Mouse (Mus musculus) bone marrow, adult 2 months (tissue): ENCODE results near the gene Itgb4. TPM values are rescaled to one million over a fixed set of nuclear protein-coding genes. Genes with fewer than 3 reads are reported as not detected.

Experiments used
- H3K27ac ChIP-seq: fragments of 200-500 bp; 2 replicates; pipeline ENCODE4 v1.5.1; 2012; ENCODE audit warnings: low read depth, mild to moderate bottlenecking, control low read depth, inconsistent platforms, low read length; ENCODE audit not compliant: control insufficient read depth, poor library complexity, insufficient read depth
- H3K4me1 ChIP-seq: fragments of 200-500 bp; 2 replicates; pipeline ENCODE4 v1.6.1; 2011; ENCODE audit warnings: low read length; ENCODE audit not compliant: control insufficient read depth, insufficient read depth
- H3K4me3 ChIP-seq: fragments of 200-500 bp; replicated peaks from 2 replicates; pipeline ENCODE3; 2011; ENCODE audit warnings: mild to moderate bottlenecking, low read depth, low read length, control low read depth; ENCODE audit not compliant: control insufficient read depth
- CTCF ChIP-seq: fragments of 200-500 bp; IDR thresholded peaks from 2 replicates; pipeline ENCODE4 v1.5.1; 2011; ENCODE audit warnings: low read length, control low read depth; ENCODE audit not compliant: control insufficient read depth, insufficient read depth
- POLR2A ChIP-seq: fragments of 200-500 bp; IDR thresholded peaks from 2 replicates; pipeline ENCODE4 v1.6.1; 2011; ENCODE audit warnings: low read depth, mild to moderate bottlenecking, control low read depth, low read length, borderline replicate concordance; ENCODE audit not compliant: control insufficient read depth
- WGBS: fragments of 180-500 bp; shearing (Covaris S2); methylation state at CpG from one replicate; pipeline ENCODE4 v1.1.7; 2018; 5-methylcytosine and 5-hydroxymethylcytosine counted together
- polyA plus RNA-seq: library from polyadenylated mRNA; stranded (reverse); fragments of >200 nt; gene quantifications from 2 replicates; pipeline ENCODE4 v1.2.4, GENCODE M21; 2011; ENCODE audit warnings: low replicate concordance; ENCODE audit not compliant: missing spikeins, insufficient read depth, insufficient read length

Gene Itgb4
- polyA plus RNA-seq, 1 experiment: 1.7 TPM

GRCm38 (mm10) chr11:116053510-116054229, 79.2 kb downstream of the Itgb4 start:
- TF ChIP-seq POLR2A (no peak), CTCF (no peak)
- Histone ChIP-seq H3K27ac (peak overlapping the region; percentile 14; the same call in 1 of the 2 replicates), H3K4me3 (no peak overlapping the region), H3K4me1 (peaks cover 3% of the 10 kb centered on the region; the same call in 1 of the 2 replicates)
- WGBS: 84% methylated on average over 9 of the region's 9 CpGs

- TF ChIP-seq CTCF: no peak
- TF ChIP-seq POLR2A: no peak
- Histone ChIP-seq H3K4me1 (peaks cover 3% of the 10 kb centered on the region; the same call in 1 of the 2 replicates), H3K4me3 (no peak overlapping the region), H3K27ac (no peak overlapping the region)
- WGBS: 66% methylated on average over 11 of the region's 11 CpGs
Observed at GRCm38 (mm10) chr11:116055873-116056272, 81.4 kb downstream of the Itgb4 start.

GRCm38 (mm10) chr11:116057237-116057881, 82.8 kb downstream of the Itgb4 start:
- Histone ChIP-seq H3K4me1 (peaks cover 3% of the 10 kb centered on the region; the same call in 1 of the 2 replicates), H3K27ac (peak overlapping the region; percentile 2; the same call in 1 of the 2 replicates), H3K4me3 (no peak overlapping the region)
- no peak for TF ChIP-seq CTCF
- no peak for TF ChIP-seq POLR2A
- WGBS: 78% methylated on average over 4 of the region's 4 CpGs

Other genes with a start within 250 kb of the Itgb4 start
- gene Tmem94, start 209.3 kb upstream of the Itgb4 start, polyA plus RNA-seq: 12.0 and 25.5 TPM in 2 replicates
- gene Caskin2, start 161.1 kb upstream of the Itgb4 start, polyA plus RNA-seq: 4.2 and 6.7 TPM in 2 replicates
- 10.3 and 11.6 TPM in 2 replicates for gene Tsen54, start 160.0 kb upstream of the Itgb4 start, polyA plus RNA-seq
- gene Llgl2, start 150.7 kb upstream of the Itgb4 start, polyA plus RNA-seq: 2.2 and 13.7 TPM in 2 replicates
- gene Myo15b, start 116.3 kb upstream of the Itgb4 start, polyA plus RNA-seq: 0.57 TPM in 1 of 2 replicates, not detected in the other
- 44.8 and 74.9 TPM in 2 replicates for gene Smim5, start 74.7 kb upstream of the Itgb4 start, polyA plus RNA-seq
- gene Smim6, start 62.7 kb upstream of the Itgb4 start, polyA plus RNA-seq: 4.4 and 13.1 TPM in 2 replicates
- gene Sap30bp, start 41.4 kb upstream of the Itgb4 start, polyA plus RNA-seq: 12.8 and 21.7 TPM in 2 replicates
- 17.4 and 40.9 TPM in 2 replicates for gene Recql5, start 41.2 kb upstream of the Itgb4 start, polyA plus RNA-seq
- gene Galk1, start 38.0 kb downstream of the Itgb4 start, polyA plus RNA-seq: 16.7 and 27.0 TPM in 2 replicates
- gene H3f3b, start 53.3 kb downstream of the Itgb4 start, polyA plus RNA-seq: 386 and 402 TPM in 2 replicates
- gene Unk, start 55.6 kb downstream of the Itgb4 start, polyA plus RNA-seq: 11.8 and 43.0 TPM in 2 replicates
- 31.2 and 63.0 TPM in 2 replicates for gene Unc13d, start 103.3 kb downstream of the Itgb4 start, polyA plus RNA-seq
- 55.0 and 68.0 TPM in 2 replicates for gene Wbp2, start 112.3 kb downstream of the Itgb4 start, polyA plus RNA-seq
- gene Trim47, start 152.5 kb downstream of the Itgb4 start, polyA plus RNA-seq: 3.1 and 8.9 TPM in 2 replicates
- gene Trim65, start 156.4 kb downstream of the Itgb4 start, polyA plus RNA-seq: 5.2 and 8.2 TPM in 2 replicates
- 28.0 and 38.3 TPM in 2 replicates for gene Mrpl38, start 164.2 kb downstream of the Itgb4 start, polyA plus RNA-seq
- gene Fbf1, start 193.5 kb downstream of the Itgb4 start, polyA plus RNA-seq: 10.8 and 16.1 TPM in 2 replicates
- 20.2 and 30.0 TPM in 2 replicates for gene Ten1, start 224.1 kb downstream of the Itgb4 start, polyA plus RNA-seq
- 9.8 and 20.0 TPM in 2 replicates for gene Acox1, start 224.3 kb downstream of the Itgb4 start, polyA plus RNA-seq